Mouse (Mus musculus) heart, postnatal 0 days (tissue): ENCODE data around the gene Rab4b.

Source experiments
- CTCF ChIP-seq: IDR thresholded peaks from 2 replicates; pipeline ENCODE4 v1.5.1; 2016; ENCODE audit warnings: antibody characterized with exemption, control low read depth, low read depth
- EP300 ChIP-seq: IDR thresholded peaks from 2 replicates; pipeline ENCODE4 v1.6.1; 2016; ENCODE audit warnings: antibody characterized with exemption, low read depth

- TF ChIP-seq EP300 = no peak
- TF ChIP-seq CTCF = no peak
Observed at GRCm38 (mm10) chr7:27180036-27180435, 1.3 kb upstream of the Rab4b start.
